Mouse (Mus musculus): ENCODE measurements around the gene Ccdc80.

The Ccdc80 gene

GRCm38 (mm10) chr16:45118760-45119159 is 25.6 kb downstream of the Ccdc80 start:
- DNase-seq: no peak

DNA sequence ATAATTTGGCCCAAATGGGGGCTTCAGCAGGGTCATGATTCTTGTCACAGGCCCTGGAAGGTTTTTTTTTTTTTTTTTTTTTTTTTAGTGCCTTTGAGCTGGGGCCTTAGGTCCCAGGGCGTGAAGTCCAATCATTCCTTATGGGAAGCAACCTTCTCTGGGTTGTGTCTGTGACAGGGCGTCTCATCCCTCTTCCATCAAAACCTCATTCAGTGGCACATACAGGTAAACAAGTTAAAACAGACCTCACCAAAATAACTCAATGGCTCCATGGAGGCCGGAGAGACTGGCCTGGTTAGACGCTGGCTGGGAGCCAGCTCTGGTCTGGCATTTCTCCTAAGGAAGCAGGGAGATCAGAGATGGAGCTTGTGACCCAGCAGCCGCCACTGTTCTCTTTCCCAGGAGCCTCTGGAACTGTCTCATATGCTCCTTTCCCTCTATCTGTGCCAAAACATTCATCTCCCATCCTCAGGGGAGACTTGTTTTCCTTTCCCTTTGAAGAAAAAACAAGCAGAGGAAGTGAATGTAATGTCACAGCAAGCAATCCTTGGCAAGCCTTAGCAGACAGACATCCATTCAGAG is 27.7 kb downstream of the Ccdc80 start:
- no peak for DNase-seq

DNA sequence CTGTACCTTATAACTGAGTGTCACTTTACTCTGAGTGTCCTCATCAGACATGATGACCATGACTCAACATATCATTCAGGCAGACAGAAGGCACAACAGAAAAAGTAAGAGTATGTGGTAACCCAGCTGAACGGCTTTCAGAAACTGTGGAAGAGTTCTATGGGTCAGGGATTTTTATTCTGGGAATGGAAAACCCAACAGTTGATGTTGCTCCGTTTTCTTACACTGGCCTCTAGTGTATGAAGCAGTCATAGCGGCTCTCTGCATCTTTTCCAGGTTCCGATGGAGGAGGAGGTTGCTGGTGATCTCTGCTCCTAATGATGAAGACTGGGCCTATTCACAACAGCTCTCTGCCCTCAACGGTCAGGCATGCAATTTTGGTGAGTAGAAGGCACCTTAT is 29.4 kb downstream of the Ccdc80 start:
- DNase-seq: no peak

GRCm38 (mm10) chr16:45124230-45125203 is 31.3 kb downstream of the Ccdc80 start:
- DNase-seq: no peak

GRCm38 (mm10) chr16:45127936-45128710 is 34.9 kb downstream of the Ccdc80 start:
- DNase-seq: no peak

DNA sequence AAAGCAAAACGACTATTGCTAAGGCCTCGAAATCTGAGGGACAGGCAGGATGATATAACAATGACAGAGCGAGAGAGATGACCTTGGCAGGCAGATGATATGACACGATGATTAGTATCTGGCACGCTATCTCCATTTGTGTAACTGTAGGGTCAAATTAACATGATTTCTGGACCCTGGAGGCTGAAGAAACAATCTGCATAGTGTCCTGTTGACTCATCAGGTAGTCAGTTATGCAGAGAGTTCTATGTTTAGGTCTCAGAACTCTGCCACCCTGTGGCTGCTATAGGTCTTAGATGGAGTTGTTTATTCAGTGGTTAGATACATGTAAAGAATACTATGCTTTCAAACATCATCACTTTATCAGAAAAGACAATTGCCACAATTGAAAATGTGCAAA is 48.5 kb downstream of the Ccdc80 start:
- DNase-seq: no peak

DNA sequence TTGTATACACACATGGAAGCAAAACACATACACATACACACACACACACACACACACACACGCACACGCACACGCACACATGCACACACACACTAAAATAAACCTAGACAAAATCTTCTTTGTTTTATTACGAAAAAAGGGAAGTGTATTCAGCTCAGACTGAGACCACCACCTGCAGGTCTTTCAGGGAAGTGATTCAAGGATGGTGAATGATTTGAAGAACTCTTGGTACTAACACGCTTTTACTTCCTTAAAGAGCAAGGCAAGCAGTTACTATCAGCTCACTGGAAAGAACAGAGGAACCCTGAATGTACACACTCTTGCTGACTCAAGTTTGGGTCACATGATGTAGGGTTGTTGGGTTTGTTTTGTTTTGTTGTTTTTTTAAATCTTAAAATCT is 49.4 kb downstream of the Ccdc80 start:
- DNase-seq: no peak

GRCm38 (mm10) chr16:45145119-45145518 is 51.9 kb downstream of the Ccdc80 start:
- no peak for DNase-seq

GRCm38 (mm10) chr16:45148488-45149082 is 55.4 kb downstream of the Ccdc80 start:
- no peak for DNase-seq

- DNase-seq: no peak
These were observed 61.6 kb downstream of the Ccdc80 start for GRCm38 (mm10) chr16:45154741-45155250.

- DNase-seq: peak; percentile 67 to 78
These were observed 64.9 kb downstream of the Ccdc80 start for GRCm38 (mm10) chr16:45158136-45158521.

DNA sequence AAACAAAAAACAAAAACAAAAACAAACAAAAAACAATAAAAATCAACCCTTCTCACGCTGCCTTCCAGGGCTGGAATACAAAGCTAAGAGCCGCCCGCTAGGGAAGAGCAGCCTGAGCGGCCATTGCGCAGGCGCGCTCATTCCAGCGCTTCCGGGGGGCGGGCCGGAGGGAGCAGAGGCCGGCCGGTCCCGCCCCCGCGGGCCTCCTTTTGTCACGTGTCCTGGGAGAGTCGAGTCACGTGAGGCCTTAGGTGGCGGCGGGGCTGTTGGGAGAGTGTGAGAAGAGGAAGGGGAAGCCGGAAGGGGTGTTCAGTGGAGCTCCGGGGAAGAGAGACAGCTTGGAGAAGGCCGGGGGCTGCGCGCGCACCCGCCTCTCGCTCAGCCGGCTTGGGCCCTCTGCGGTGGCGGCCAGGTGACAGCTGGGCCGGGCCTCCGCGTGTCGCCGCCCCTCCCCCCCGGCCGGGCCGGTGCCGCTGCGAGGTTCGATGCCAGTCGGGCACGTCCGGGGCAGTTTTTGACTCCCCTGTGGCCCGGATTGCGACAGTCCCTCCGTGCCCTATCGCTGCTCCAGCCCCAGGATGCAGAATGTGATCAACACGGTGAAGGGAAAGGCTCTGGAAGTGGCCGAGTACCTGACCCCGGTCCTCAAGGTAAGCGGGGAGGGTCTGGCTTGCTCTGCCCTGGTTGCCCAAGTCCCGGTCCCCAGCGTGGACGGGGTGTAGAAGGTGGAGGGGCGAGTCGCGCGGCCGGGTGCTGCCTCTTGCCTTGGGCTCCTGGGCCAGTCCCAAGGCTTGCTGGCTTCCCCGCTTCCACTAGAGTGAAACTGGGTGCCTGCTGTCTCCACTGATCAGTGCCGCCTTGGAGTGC is 65.6 kb downstream of the Ccdc80 start, which contains the start of the genes Slc35a5 and Atg3:
TSS of gene Slc35a5 (minus strand) at position 185 of the 867 bp plus-strand sequence.
TSS of gene Atg3 (plus strand) at position 264 of the 867 bp plus-strand sequence.
- DNase-seq: peak; percentile 97 to 98

DNA sequence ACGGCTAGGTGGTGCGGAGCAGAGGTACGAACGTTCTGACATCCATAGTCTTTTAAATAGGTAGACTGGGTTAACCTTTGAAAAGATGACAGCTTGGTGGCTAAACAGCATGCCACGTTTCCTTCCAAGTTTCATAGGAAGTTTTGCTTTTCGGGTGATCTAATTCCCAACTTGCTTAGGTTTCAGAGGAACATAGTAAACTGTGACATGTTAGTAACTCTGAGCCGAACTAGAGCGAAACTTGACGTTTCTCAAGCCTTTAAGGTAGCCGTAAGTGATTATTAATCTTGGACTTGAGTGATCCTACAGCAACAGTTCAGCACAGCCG is 66.2 kb downstream of the Ccdc80 start:
- DNase-seq: no peak

Measured in thymus, adult 18-20 months (tissue).